Mouse (Mus musculus) embryonic facial prominence, embryonic 10.5 days (tissue): ENCODE measurements around the gene Syk. TPM values are rescaled to one million over a fixed set of nuclear protein-coding genes. Genes with fewer than 3 reads are reported as not detected.

Experiments
- DNase-seq: peaks from one replicate; pipeline ENCODE4 v3.0.0-alpha.2; 2017; ENCODE audit warnings: low spot score
- H3K27ac ChIP-seq: fragments of 300-500 bp; sonication (generic); replicated peaks from 2 replicates; pipeline ENCODE4 v1.5.1; 2016; ENCODE audit warnings: mild to moderate bottlenecking
- H3K27me3 ChIP-seq: fragments of 300-500 bp; sonication (generic); replicated peaks from 2 replicates; pipeline ENCODE4 v1.6.1; 2016; ENCODE audit warnings: low read depth, mild to moderate bottlenecking; ENCODE audit not compliant: poor library complexity, severe bottlenecking
- H3K36me3 ChIP-seq: fragments of 300-500 bp; sonication (generic); replicated peaks from 2 replicates; pipeline ENCODE4 v1.6.1; 2016; ENCODE audit warnings: mild to moderate bottlenecking, moderate library complexity
- H3K4me1 ChIP-seq: fragments of 300-500 bp; sonication (generic); 2 replicates; pipeline ENCODE4 v1.6.1; 2016
- H3K4me3 ChIP-seq: fragments of 300-500 bp; sonication (generic); 2 replicates; pipeline ENCODE4 v1.5.1; 2016; ENCODE audit warnings: mild to moderate bottlenecking, moderate library complexity
- H3K9me3 ChIP-seq: fragments of 300-500 bp; sonication (generic); 2 replicates; pipeline ENCODE4 v1.6.1; 2016; ENCODE audit warnings: mild to moderate bottlenecking
- WGBS: fragments of 180-500 bp; shearing (Covaris S2); methylation state at CpG from one replicate; pipeline ENCODE4 v1.1.7; 2016; 5-methylcytosine and 5-hydroxymethylcytosine counted together
- polyA plus RNA-seq: library from polyadenylated mRNA; unstranded; fragments of >200 nt; fragmentation: Nextera tagmentation; extraction: Ambion mirVana; gene quantifications from 2 replicates; pipeline ENCODE4 v1.2.1, GENCODE M21; 2016

Gene Syk
- polyA plus RNA-seq, 1 experiment from 2014 or later: 2.8 TPM

GRCm38 (mm10) chr13:52587761-52588160, 4.8 kb downstream of the Syk start:
- Histone ChIP-seq H3K27ac (no peak overlapping the region), H3K36me3 (no peaks in the 10 kb centered on the region), H3K27me3 (peaks cover 22% of the 10 kb centered on the region), H3K9me3 (no peaks in the 10 kb centered on the region), H3K4me3 (no peak overlapping the region), H3K4me1 (peaks cover 11% of the 10 kb centered on the region; the same call in 1 of the 2 replicates)
- WGBS: 95% methylated on average over 4 of the region's 4 CpGs
- DNase-seq: no peak

- Histone ChIP-seq H3K4me3 (no peak overlapping the region), H3K36me3 (no peaks in the 10 kb centered on the region), H3K27me3 (peaks cover 13% of the 10 kb centered on the region), H3K4me1 (peaks cover 6% of the 10 kb centered on the region; the same call in 1 of the 2 replicates), H3K27ac (no peak overlapping the region), H3K9me3 (no peaks in the 10 kb centered on the region)
- DNase-seq: no peak
- 84% methylated on average over 4 of the region's 4 CpGs for WGBS
These were observed 6.1 kb downstream of the Syk start for GRCm38 (mm10) chr13:52589043-52589442.

GRCm38 (mm10) chr13:52591831-52592230, 8.9 kb downstream of the Syk start:
- 94% methylated on average over 4 of the region's 4 CpGs for WGBS
- no peaks in the 10 kb centered on the region for H3K36me3 ChIP-seq
- H3K27me3 ChIP-seq: no peaks in the 10 kb centered on the region
- H3K4me1 ChIP-seq: no peaks in the 10 kb centered on the region
- no peaks in the 10 kb centered on the region for H3K9me3 ChIP-seq
- H3K4me3 ChIP-seq: no peak overlapping the region
- DNase-seq: no peak
- no peak overlapping the region for H3K27ac ChIP-seq

- no peak for DNase-seq
- Histone ChIP-seq H3K9me3 (peaks cover 3% of the 10 kb centered on the region; the same call in 1 of the 2 replicates), H3K4me1 (no peaks in the 10 kb centered on the region), H3K36me3 (no peaks in the 10 kb centered on the region), H3K27me3 (no peaks in the 10 kb centered on the region), H3K27ac (no peak overlapping the region), H3K4me3 (no peak overlapping the region)
- WGBS: 85% methylated on average over 5 of the region's 5 CpGs
These were observed 13.7 kb downstream of the Syk start for GRCm38 (mm10) chr13:52596692-52597091.

GRCm38 (mm10) chr13:52597092-52597678, 14.2 kb downstream of the Syk start:
- no peak overlapping the region for H3K4me3 ChIP-seq
- no peak overlapping the region for H3K27ac ChIP-seq
- DNase-seq: no peak
- H3K36me3 ChIP-seq: no peaks in the 10 kb centered on the region
- H3K4me1 ChIP-seq: no peaks in the 10 kb centered on the region
- H3K27me3 ChIP-seq: no peaks in the 10 kb centered on the region
- H3K9me3 ChIP-seq: peaks cover 3% of the 10 kb centered on the region; the same call in 1 of the 2 replicates
- WGBS: 82% methylated on average over 11 of the region's 11 CpGs

DNA sequence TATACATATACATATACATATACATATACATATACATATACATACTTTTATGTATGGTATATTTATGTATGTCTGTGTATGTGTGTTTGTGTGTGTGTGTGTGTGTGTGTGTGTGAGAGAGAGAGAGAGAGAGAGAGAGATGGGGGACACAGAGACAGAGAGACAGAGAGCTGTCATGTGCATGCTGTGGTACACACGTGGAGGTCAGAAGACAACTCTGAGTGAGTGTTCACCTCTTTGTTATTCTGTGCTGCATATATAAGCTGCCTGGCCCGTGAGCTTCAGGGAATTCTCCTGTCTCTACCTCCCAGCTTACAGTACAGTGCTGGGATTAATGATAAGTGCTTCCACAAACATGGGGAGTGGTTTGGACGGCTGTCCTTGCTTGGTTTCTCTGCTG, 15.3 kb downstream of the Syk start:
- H3K27me3 ChIP-seq: no peaks in the 10 kb centered on the region
- no peak for DNase-seq
- 79% methylated on average over 3 of the region's 3 CpGs for WGBS
- no peak overlapping the region for H3K4me3 ChIP-seq
- H3K4me1 ChIP-seq: peaks cover 1% of the 10 kb centered on the region; the same call in 1 of the 2 replicates
- H3K36me3 ChIP-seq: no peaks in the 10 kb centered on the region
- no peak overlapping the region for H3K27ac ChIP-seq
- peaks cover 3% of the 10 kb centered on the region; the same call in 1 of the 2 replicates for H3K9me3 ChIP-seq

GRCm38 (mm10) chr13:52600015-52600643, 17.2 kb downstream of the Syk start:
- H3K27ac ChIP-seq: no peak overlapping the region
- no peaks in the 10 kb centered on the region for H3K27me3 ChIP-seq
- 68% methylated on average over 4 of the region's 4 CpGs for WGBS
- DNase-seq: no peak
- H3K4me3 ChIP-seq: no peak overlapping the region
- H3K4me1 ChIP-seq: peaks cover 5% of the 10 kb centered on the region; the same call in 1 of the 2 replicates
- H3K36me3 ChIP-seq: no peaks in the 10 kb centered on the region
- peaks cover 3% of the 10 kb centered on the region; the same call in 1 of the 2 replicates for H3K9me3 ChIP-seq

DNA sequence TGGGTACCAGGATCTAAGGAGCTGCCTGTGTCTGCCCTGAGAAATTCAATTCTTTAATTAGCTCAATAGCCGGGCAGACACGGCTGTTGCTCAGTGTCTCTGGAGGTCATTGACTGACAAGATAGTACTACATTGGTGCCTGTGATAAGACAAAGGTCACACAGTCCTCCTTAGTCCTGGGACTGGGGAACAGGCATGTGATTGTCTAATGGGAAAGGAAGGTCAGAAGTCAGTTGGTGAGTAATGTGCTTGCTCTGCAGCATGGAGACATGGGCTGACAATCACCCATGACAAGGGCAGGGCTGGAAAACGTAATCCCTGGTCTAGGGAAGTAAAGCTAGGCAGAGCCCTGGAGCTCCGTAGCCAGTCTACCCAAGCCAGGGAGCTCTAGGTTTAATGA, 19.8 kb downstream of the Syk start:
- H3K4me1 ChIP-seq: peaks cover 5% of the 10 kb centered on the region; the same call in 1 of the 2 replicates
- no peaks in the 10 kb centered on the region for H3K27me3 ChIP-seq
- peaks cover 3% of the 10 kb centered on the region; the same call in 1 of the 2 replicates for H3K9me3 ChIP-seq
- no peak for DNase-seq
- H3K36me3 ChIP-seq: no peaks in the 10 kb centered on the region
- no peak overlapping the region for H3K4me3 ChIP-seq
- WGBS: 39% methylated on average over 4 of the region's 4 CpGs
- no peak overlapping the region for H3K27ac ChIP-seq

DNA sequence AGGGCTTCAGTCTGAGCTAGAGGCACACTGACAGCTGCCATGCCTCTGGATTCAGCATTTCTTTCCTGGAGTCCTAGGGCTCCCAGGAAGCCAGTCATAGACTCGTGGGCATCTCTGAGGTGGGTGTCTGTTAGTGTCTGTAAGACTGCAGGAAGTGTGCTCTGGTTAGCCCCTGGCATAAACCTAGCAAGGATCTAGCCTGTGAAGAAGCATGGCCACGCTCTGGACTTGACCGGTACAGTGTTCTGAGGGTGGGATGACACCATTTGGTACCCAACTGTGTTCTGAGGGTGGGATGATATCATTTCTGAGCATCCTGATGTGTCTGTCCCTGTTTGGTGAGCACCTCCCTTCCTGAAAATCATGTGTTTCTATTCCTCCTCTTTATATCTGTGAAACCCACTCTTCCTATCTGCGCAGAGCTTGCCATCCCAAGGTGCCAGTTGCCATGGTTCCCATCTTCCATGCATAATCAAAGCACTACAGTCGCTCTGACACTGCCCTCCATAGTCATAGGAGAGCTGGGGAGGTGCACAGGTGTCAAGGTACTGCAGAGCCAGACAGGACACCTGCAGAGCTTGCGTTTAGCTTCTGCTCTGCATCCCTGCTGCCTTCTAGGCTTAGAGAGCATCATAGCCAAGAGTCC, 20.9 kb downstream of the Syk start:
- H3K4me3 ChIP-seq: no peak overlapping the region
- H3K27me3 ChIP-seq: no peaks in the 10 kb centered on the region
- peaks cover 5% of the 10 kb centered on the region; the same call in 1 of the 2 replicates for H3K4me1 ChIP-seq
- H3K9me3 ChIP-seq: peaks cover 3% of the 10 kb centered on the region; the same call in 1 of the 2 replicates
- H3K36me3 ChIP-seq: no peaks in the 10 kb centered on the region
- no peak overlapping the region for H3K27ac ChIP-seq
- DNase-seq: no peak
- 79% methylated on average over 6 of the region's 6 CpGs for WGBS

DNA sequence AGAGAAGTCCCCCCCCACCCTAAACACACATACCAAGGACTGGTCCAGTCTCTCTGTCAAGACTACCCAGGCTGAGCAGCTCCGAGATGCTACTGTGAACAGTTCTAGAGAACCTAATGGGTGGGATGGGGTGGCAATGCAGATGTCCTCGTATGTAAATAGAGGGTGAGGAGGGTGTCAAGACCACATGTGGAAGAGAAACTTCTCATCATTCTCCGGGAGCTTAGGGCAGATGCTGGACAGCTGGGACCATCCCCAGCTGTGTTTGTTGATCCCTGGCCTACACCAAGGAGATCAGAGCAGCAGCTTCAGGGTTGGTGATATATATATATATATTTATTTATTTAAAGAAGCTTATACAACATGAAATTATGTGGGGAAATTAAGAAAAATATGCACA, 22.0 kb downstream of the Syk start:
- H3K27ac ChIP-seq: no peak overlapping the region
- no peaks in the 10 kb centered on the region for H3K27me3 ChIP-seq
- peaks cover 5% of the 10 kb centered on the region; the same call in 1 of the 2 replicates for H3K4me1 ChIP-seq
- H3K9me3 ChIP-seq: peaks cover 3% of the 10 kb centered on the region; the same call in 1 of the 2 replicates
- no peak overlapping the region for H3K4me3 ChIP-seq
- no peak for DNase-seq
- WGBS: 83% methylated on average over 3 of the region's 3 CpGs
- H3K36me3 ChIP-seq: no peaks in the 10 kb centered on the region

DNA sequence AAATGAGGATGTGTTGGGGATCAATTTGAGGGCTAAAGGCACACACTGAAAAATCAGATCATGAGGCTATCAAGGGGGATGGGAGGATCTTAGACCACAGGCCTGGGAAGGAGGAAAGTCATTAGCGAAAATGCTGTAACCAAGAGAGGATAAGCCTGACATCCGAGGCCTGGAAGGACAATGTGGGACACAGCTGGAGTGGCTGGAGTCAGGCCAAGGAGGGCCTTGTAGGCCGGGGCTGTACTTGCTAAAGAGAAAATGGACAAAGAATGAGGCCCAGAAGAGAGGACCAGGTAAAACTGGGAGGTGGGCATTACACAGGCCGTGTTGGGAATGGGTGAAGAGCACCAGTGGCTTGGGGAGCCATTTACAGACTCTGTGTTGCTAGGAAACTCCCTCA, 22.9 kb downstream of the Syk start:
- Histone ChIP-seq H3K27me3 (no peaks in the 10 kb centered on the region), H3K36me3 (no peaks in the 10 kb centered on the region), H3K9me3 (peaks cover 3% of the 10 kb centered on the region; the same call in 1 of the 2 replicates), H3K4me3 (no peak overlapping the region), H3K4me1 (peaks cover 5% of the 10 kb centered on the region; the same call in 1 of the 2 replicates), H3K27ac (no peak overlapping the region)
- DNase-seq: no peak
- WGBS: 80% methylated on average over 4 of the region's 4 CpGs

DNA sequence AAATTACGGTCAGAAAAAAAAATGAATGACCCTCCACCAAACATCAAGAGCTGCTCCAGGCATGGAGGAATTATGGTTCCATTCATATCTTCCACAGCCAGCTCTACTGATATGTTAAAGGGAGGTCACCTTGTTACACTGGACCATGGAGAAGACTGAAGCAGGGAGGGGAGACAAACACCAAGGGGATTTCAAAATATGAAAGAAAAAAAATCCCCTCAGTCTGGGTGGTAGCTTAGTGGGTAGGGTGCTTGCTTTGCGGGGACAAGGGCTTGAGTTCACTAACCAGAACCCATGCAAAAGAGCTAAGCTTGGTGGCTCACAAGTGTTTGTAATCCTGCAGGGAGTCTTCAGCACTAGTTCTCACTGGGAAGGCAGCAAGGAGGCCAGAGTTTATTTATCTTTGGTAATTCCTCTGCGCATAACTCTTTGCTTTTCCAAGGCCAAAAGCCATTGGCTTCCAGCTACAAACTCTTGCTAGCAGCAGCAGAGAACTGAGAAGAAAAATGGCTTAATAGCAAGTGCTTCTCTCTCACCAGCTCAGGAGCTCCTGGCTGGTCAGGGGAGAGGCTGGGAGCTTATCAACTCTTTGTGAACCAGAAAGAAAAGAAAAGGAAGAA, 23.8 kb downstream of the Syk start:
- Histone ChIP-seq H3K27me3 (no peaks in the 10 kb centered on the region), H3K9me3 (no peaks in the 10 kb centered on the region), H3K36me3 (no peaks in the 10 kb centered on the region), H3K27ac (no peak overlapping the region), H3K4me3 (no peak overlapping the region), H3K4me1 (peaks cover 5% of the 10 kb centered on the region; the same call in 1 of the 2 replicates)
- no peak for DNase-seq
- WGBS: 80% methylated on average over 3 of the region's 3 CpGs
